Mouse (Mus musculus): ENCODE measurements around the gene Opcml. TPM values are rescaled to one million over a fixed set of nuclear protein-coding genes. Genes with fewer than 3 reads are reported as not detected.

Opcml gene
- 0.02 and 0.06 TPM in 2 replicates for polyA plus RNA-seq (2012; rRNA removed)

GRCm38 (mm10) chr9:27790725-27791638 is at the start of gene Opcml:
Gene Opcml, plus strand, starts transcription at chr9:27790775.

